Mouse (Mus musculus): ENCODE results near the gene Ano6. TPM values are rescaled to one million over a fixed set of nuclear protein-coding genes. Genes with fewer than 3 reads are reported as not detected.

Ano6 gene
- polyA plus RNA-seq (2011; ENCODE audit: insufficient read depth, insufficient read length, low replicate concordance, missing spikeins), result 9.0 and 24.4 TPM in 2 replicates

- WGBS, result under 1% methylated on average over 51 of the region's 51 CpGs
- peak within 1 kb of the TSS; percentile 81 for H3K4me3 ChIP-seq (replicated peaks; ENCODE audit: control insufficient read depth, low read depth, low read length)
- H3K4me1 ChIP-seq (ENCODE audit: control insufficient read depth, insufficient read depth, low read length), result peaks cover 5% of the 10 kb centered on the region
- peak within 1 kb of the TSS; percentile 78 for H3K27ac ChIP-seq (ENCODE audit: control insufficient read depth, insufficient read depth, low read depth, low read length, poor library complexity)
- TF ChIP-seq CTCF (IDR thresholded peaks at IDR 0.05; ENCODE audit: control insufficient read depth, insufficient read depth, low read length) (no peak), POLR2A (IDR thresholded peaks at IDR 0.05; ENCODE audit: borderline replicate concordance, control insufficient read depth, low read depth, low read length) (peak; percentile 77; the same call in 1 of the 2 replicates)
Observed at GRCm38 (mm10) chr15:95790529-95791071, at the start of gene Ano6. Ano6 (plus strand) TSS chr15:95790843.

DNA sequence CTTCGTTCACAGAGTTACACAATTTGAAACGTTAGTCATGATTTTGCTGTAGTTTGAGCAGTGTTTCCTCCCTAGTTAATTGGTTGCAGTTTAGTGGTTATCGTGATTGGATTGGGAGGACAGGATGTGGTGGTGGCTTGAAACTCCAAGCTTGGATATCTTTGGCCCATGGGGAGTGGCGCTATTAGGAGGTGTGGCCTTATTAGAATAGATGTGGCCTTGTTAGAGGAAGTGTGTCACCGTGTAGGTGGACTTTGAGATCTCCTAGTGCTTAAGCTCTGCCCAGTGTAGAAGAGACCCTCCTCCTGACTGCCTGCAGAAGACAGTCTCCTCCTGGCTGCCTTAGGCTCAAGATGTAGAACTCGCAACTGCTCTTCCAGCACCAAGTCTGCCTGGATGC, 47.7 kb upstream of the Ano6 start:
- 61% methylated on average over 6 of the region's 6 CpGs for WGBS
- peaks cover 1% of the 10 kb centered on the region; the same call in 1 of the 2 replicates for H3K4me1 ChIP-seq (ENCODE audit: control insufficient read depth, insufficient read depth, low read length)
- H3K4me3 ChIP-seq (replicated peaks; ENCODE audit: control insufficient read depth, low read depth, low read length), result no peak overlapping the region
- H3K27ac ChIP-seq (ENCODE audit: control insufficient read depth, insufficient read depth, low read depth, low read length, poor library complexity), result no peak overlapping the region
- TF ChIP-seq CTCF (IDR thresholded peaks at IDR 0.05; ENCODE audit: control insufficient read depth, insufficient read depth, low read length), result no peak
- no peak for TF ChIP-seq POLR2A (IDR thresholded peaks at IDR 0.05; ENCODE audit: borderline replicate concordance, control insufficient read depth, low read depth, low read length)

DNA sequence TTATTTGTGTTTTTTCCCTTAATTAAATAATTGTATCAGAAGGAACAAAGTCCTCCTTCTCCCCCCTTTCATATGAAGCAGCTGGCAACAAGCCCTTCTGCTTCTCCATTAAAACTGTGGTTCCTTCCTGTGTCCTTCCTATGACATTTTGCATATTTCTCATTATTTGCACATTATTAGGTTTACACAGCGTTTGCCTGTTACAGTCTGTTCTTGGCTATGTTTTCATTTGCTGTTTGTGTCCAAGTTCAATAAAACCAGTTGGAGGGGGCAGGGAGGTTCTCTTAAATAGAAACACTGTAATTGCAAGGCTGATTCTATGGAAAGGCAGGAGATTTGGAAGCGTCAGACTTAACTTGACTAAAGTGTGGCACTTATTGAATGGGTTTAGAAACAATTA, 46.8 kb upstream of the Ano6 start:
- Histone ChIP-seq H3K4me1 (ENCODE audit: control insufficient read depth, insufficient read depth, low read length) (peaks cover 1% of the 10 kb centered on the region; the same call in 1 of the 2 replicates), H3K4me3 (replicated peaks; ENCODE audit: control insufficient read depth, low read depth, low read length) (no peak overlapping the region), H3K27ac (ENCODE audit: control insufficient read depth, insufficient read depth, low read depth, low read length, poor library complexity) (no peak overlapping the region)
- TF ChIP-seq CTCF (IDR thresholded peaks at IDR 0.05; ENCODE audit: control insufficient read depth, insufficient read depth, low read length) (no peak), POLR2A (IDR thresholded peaks at IDR 0.05; ENCODE audit: borderline replicate concordance, control insufficient read depth, low read depth, low read length) (no peak)
- 71% methylated on average over 2 of the region's 2 CpGs for WGBS

DNA sequence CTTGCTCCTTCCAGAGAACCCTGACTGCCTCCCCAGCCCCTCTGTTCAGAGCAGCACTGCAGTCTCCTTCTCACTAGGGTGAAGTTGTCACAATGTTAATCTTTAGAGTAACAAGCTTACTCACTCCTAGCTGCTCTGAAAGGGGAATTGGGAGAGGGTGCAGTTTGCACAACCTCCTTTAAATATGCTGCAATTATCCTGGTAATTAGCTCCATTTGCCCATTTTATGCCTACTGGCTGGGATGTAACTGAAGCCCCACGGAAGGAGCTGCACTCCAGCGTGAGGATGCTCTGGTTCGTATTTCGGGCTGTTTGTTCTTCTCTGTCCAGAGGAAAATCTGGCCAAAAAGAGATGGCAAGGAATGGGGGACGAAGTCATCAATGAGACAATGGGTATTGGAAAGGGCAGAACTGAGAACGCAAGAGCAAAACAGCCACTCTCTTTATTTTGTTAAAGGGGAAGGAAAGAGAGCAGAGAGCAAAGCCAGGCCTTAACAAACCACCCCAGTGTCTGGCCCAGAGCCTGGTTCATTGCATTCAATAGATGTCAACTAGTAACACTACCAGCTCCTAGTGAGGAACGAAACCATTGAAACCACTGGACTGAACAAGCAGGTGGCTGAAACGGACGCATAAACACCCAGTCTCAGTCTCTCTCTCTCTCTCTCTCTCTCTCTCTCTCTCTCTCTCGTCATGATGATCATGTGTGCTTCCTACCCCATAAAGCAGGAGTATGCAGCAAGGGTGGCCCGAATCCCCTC, 45.1 kb upstream of the Ano6 start:
- Histone ChIP-seq H3K4me1 (ENCODE audit: control insufficient read depth, insufficient read depth, low read length) (no peaks in the 10 kb centered on the region), H3K4me3 (replicated peaks; ENCODE audit: control insufficient read depth, low read depth, low read length) (no peak overlapping the region), H3K27ac (ENCODE audit: control insufficient read depth, insufficient read depth, low read depth, low read length, poor library complexity) (no peak overlapping the region; the same call in 1 of the 2 replicates)
- 69% methylated on average over 11 of the region's 11 CpGs for WGBS
- no peak for TF ChIP-seq POLR2A (IDR thresholded peaks at IDR 0.05; ENCODE audit: borderline replicate concordance, control insufficient read depth, low read depth, low read length)
- TF ChIP-seq CTCF (IDR thresholded peaks at IDR 0.05; ENCODE audit: control insufficient read depth, insufficient read depth, low read length), result no peak

DNA sequence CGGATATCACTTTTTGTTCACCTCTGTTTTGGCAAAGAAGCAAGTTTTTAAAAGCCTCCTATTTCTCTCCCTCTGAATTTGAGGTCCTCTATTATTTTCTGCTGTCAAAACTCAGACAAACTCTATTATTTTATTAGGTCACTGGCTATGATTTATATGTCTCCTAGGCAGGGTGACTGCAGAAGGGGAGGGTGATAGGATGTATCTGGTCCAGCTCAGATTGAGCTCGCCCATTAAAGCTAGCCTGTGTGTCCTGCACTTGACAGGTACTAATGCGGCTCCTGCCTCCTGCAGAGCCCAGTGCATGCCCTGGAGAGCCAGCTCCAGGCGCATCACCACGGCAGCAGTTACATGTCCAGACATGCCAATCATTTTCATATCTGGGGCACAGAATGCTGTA, 44.1 kb upstream of the Ano6 start:
- Histone ChIP-seq H3K4me3 (replicated peaks; ENCODE audit: control insufficient read depth, low read depth, low read length) (no peak overlapping the region), H3K27ac (ENCODE audit: control insufficient read depth, insufficient read depth, low read depth, low read length, poor library complexity) (no peak overlapping the region), H3K4me1 (ENCODE audit: control insufficient read depth, insufficient read depth, low read length) (no peaks in the 10 kb centered on the region)
- 80% methylated on average over 5 of the region's 5 CpGs for WGBS
- TF ChIP-seq POLR2A (IDR thresholded peaks at IDR 0.05; ENCODE audit: borderline replicate concordance, control insufficient read depth, low read depth, low read length) (no peak), CTCF (IDR thresholded peaks at IDR 0.05; ENCODE audit: control insufficient read depth, insufficient read depth, low read length) (no peak)

- Histone ChIP-seq H3K27ac (ENCODE audit: control insufficient read depth, insufficient read depth, low read depth, low read length, poor library complexity) (no peak overlapping the region), H3K4me3 (replicated peaks; ENCODE audit: control insufficient read depth, low read depth, low read length) (no peak overlapping the region), H3K4me1 (ENCODE audit: control insufficient read depth, insufficient read depth, low read length) (no peaks in the 10 kb centered on the region)
- WGBS, result 77% methylated on average over 16 of the region's 16 CpGs
- TF ChIP-seq POLR2A (IDR thresholded peaks at IDR 0.05; ENCODE audit: borderline replicate concordance, control insufficient read depth, low read depth, low read length), result no peak
- TF ChIP-seq CTCF (IDR thresholded peaks at IDR 0.05; ENCODE audit: control insufficient read depth, insufficient read depth, low read length), result no peak
Observed at GRCm38 (mm10) chr15:95746955-95747931, 43.4 kb upstream of the Ano6 start.

DNA sequence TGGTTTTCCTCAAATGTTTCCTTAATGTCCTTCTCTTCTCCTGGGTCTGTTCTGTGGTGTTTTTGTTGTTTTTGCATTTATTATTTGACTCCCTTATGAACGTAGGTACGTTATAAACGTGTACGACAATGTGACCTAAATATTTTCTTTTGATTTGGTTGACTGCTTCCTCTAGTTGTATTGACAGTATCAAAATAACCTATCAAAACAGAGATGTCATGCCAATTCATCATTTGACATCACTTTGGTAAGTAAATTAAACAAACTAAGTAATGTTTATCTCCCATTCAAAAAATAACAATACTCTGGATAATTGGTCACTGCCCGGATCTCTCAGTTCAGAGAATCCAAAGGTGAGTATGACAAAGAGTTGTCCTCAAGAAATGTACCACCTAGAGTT, 41.4 kb upstream of the Ano6 start:
- TF ChIP-seq CTCF (IDR thresholded peaks at IDR 0.05; ENCODE audit: control insufficient read depth, insufficient read depth, low read length), result no peak
- H3K4me3 ChIP-seq (replicated peaks; ENCODE audit: control insufficient read depth, low read depth, low read length), result no peak overlapping the region
- WGBS, result 89% methylated on average over 5 of the region's 5 CpGs
- no peaks in the 10 kb centered on the region for H3K4me1 ChIP-seq (ENCODE audit: control insufficient read depth, insufficient read depth, low read length)
- no peak overlapping the region for H3K27ac ChIP-seq (ENCODE audit: control insufficient read depth, insufficient read depth, low read depth, low read length, poor library complexity)

- no peak for TF ChIP-seq POLR2A (IDR thresholded peaks at IDR 0.05; ENCODE audit: borderline replicate concordance, control insufficient read depth, low read depth, low read length)
- TF ChIP-seq CTCF (IDR thresholded peaks at IDR 0.05; ENCODE audit: control insufficient read depth, insufficient read depth, low read length), result no peak
- H3K4me3 ChIP-seq (replicated peaks; ENCODE audit: control insufficient read depth, low read depth, low read length), result no peak overlapping the region
- no peak overlapping the region for H3K27ac ChIP-seq (ENCODE audit: control insufficient read depth, insufficient read depth, low read depth, low read length, poor library complexity)
- no peaks in the 10 kb centered on the region for H3K4me1 ChIP-seq (ENCODE audit: control insufficient read depth, insufficient read depth, low read length)
- 89% methylated on average over 21 of the region's 21 CpGs for WGBS
Observed at GRCm38 (mm10) chr15:95750038-95750437, 40.6 kb upstream of the Ano6 start.

Data from bone marrow, adult 2 months (tissue).